Mouse (Mus musculus) layer of hippocampus, postnatal 25 days (tissue): ENCODE measurements around the gene Olfr1412. TPM values are rescaled to one million over a fixed set of nuclear protein-coding genes. Genes with fewer than 3 reads are reported as not detected.

Source experiments
- DNase-seq, 2 experiments: peaks; one replicate each; pipeline ENCODE4 v3.0.0; 2022; ENCODE audit warnings: mixed read lengths in 2 of 2, low spot score in 1 of 2; ENCODE audit errors: extremely low spot score in 1 of 2
- total RNA-seq, 2 experiments: library from RNA; stranded (reverse); gene quantifications; 2 replicates each; pipeline ENCODE4 v1.2.3; 2021

The Olfr1412 gene
- total RNA-seq: not detected

DNA sequence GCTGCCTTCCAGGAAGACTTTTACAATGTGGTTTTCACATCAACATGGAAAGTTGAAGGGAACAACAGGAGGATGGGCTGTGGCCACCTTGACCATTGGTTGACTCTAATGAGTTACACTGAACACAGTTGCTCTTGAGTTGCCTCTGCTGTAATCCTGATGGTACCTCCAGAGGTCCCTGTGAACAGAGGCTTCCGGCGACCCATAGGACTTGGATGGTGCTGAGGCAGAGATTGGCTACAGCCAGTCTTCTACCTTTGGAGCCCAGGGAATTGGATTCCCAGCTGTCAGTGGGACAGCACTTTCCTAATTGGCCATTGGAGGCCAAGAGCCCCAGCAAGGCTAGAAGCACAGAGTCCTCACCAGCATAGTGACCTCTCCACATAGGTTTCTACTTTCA is at the start of gene Olfr1412:
Olfr1412 (plus strand) TSS at position 301 of the 400 bp plus-strand sequence.
- DNase-seq: no peak

GRCm38 (mm10) chr1:92536972-92537371 is 48.6 kb upstream of the Olfr1412 start:
- no peak for DNase-seq

GRCm38 (mm10) chr1:92539071-92539470 is 46.5 kb upstream of the Olfr1412 start:
- no peak for DNase-seq

- no peak for DNase-seq
These were observed 39.6 kb upstream of the Olfr1412 start for GRCm38 (mm10) chr1:92545929-92546328.

DNA sequence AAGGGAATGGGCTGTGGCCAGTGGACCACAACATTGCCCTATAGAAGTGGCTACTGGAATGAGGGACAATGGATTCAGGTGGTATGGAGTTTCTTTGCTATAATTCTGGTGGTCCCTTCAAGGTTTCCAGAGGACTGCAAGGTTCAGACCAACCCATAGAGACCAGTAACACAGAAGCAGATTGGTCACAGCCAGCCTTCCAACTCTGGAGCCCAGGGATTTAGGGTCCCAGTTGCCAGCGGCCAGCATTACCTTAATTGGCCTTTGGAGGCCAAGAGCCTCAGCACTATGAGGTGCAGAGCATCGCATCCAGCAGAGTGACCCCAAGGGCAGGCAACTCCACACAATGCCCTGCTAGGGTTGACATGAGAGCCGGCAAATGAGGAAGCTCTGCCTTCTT is 14.6 kb upstream of the Olfr1412 start, which contains the start of gene Olfr1413:
Olfr1413 (plus strand) TSS at position 301 of the 400 bp plus-strand sequence.
- no peak for DNase-seq

DNA sequence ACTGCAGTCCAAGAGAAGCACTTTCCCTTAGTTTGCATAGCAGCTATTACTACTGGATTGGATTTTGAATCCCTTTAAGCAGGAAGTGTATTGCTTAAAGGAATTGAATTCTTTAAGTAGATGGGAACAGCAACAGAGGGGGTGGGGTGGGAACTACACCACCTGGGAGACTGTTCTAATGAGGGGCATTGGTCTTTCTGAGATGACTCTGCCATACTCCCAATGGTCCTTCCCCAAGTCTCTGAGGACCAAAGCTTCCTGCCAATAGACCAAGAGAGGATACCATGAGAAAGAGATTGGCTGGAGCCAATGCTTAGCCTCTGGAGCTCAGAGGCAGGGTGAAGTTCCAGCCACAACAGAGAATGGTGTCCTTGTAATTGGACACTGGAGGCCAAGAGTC is 8.5 kb downstream of the Olfr1412 start, which contains the start of gene Olfr1411:
Olfr1411 (plus strand) TSS at position 301 of the 400 bp plus-strand sequence.
- DNase-seq: no peak

- no peak for DNase-seq
These were observed 10.4 kb downstream of the Olfr1412 start for GRCm38 (mm10) chr1:92596019-92596418.

DNA sequence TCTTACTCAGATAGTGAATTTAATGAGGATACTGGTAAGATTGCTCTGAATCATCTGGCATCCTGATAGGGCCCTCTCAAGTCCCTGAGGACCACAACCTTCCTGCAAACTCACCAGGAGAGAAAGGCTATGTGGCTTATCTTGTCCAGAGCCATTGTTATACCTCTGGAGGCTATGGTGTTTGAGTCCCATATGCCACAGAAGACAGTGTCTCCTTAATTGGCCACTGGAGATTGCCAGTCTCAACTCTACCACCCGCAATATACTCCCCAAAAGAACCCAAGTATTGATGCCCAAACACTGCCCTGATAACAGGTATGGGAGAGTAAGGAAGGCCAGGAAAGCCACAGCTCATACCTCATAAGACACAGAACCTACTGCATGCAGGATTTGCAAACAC is 19.9 kb downstream of the Olfr1412 start, which contains the start of gene Olfr1410:
Olfr1410 (plus strand) TSS at position 301 of the 400 bp plus-strand sequence.
- DNase-seq: no peak

- no peak for DNase-seq
These were observed 22.1 kb downstream of the Olfr1412 start for GRCm38 (mm10) chr1:92607711-92608110.

DNA sequence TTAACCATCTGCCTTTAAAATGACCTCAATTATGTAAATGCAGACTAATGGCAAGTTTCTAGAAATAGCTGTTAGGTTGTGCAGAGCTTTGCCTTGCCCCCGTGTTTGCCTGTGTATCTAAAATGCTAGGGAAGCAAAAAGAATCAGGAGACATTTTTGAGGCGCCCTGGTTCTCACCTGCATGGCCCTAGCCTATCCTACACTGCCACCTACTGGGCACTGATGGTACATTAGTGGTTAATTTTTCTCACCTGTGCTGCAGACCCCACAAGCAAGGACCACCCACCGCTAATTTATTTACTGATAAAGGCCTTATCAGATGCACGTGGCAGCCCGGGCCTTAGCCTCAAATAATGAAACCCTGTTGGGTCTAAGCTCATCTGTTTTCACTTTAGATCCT is 25.4 kb downstream of the Olfr1412 start:
- DNase-seq: peak; percentile 57 to 75

GRCm38 (mm10) chr1:92613175-92613574 is 27.6 kb downstream of the Olfr1412 start:
- DNase-seq: no peak

- no peak for DNase-seq
These were observed 28.9 kb downstream of the Olfr1412 start for GRCm38 (mm10) chr1:92614516-92614915.

DNA sequence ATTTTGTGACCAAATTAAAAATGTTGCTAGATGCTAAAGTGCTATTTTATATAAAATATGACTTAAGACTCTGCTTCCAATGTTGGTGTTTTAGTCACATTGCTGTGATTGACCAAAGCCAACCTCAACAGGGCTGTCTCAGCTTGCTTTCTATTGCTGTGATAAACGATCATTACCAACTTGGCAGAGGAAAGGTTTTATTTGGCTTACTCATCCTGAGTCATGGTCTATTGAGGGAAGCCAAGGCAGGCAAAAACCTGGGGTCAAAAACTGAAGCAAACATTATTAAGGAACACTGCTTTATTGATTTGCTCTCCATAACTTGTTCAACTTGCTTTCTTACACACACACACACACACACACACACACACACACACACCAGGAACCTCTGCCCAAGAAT is 30.5 kb downstream of the Olfr1412 start:
- DNase-seq: no peak

- no peak for DNase-seq
These were observed 31.9 kb downstream of the Olfr1412 start, which contains the start of gene Olfr12 for GRCm38 (mm10) chr1:92617488-92617887. TSS of gene Olfr12 (plus strand) at chr1:92617788.

DNA sequence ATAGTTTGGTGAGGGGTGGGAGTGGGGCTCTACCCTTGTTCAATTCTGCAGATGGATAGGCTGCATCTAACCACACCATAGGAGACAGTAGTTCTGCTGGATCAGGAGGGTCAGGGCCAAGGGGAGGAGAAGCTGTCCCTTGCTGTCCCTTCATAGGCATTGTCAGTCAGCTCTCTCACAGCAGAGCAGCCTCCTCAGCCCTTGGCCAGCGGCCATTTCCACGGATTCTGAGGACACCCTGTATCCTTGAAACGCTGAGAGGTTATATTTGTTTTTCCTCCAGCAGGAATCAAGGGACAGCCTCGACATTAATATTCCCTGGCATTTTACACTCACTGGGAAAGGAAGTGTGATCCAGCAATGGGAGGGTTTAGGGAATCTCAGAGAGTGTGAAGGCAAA is 32.8 kb downstream of the Olfr1412 start:
- no peak for DNase-seq

DNA sequence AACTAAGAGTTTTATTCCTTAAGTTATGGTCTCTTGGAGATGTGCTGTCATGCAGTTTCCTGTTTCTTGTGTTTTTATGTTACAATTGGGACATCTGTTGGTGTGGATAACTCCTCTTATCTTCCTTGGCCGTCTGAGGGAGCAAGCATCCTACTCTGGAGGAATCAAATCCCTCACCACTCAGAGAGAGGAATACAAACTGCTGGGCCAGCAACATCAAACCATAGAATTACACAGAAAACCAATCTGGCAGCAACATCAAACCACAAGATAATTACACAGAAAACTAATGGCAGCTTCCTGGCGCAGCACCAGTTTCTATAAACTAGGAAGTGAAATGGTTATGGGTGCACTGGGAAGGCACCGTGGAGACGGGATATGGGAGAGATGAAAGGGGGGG is 42.6 kb downstream of the Olfr1412 start:
- DNase-seq: no peak

GRCm38 (mm10) chr1:92632196-92632595 is 46.6 kb downstream of the Olfr1412 start:
- DNase-seq: peak in 1 of 2 experiments; percentile 0

- DNase-seq: no peak
These were observed 47.4 kb downstream of the Olfr1412 start for GRCm38 (mm10) chr1:92632948-92633347.

GRCm38 (mm10) chr1:92633726-92634125 is 48.1 kb downstream of the Olfr1412 start:
- DNase-seq: peak in 1 of 2 experiments; percentile 3

DNA sequence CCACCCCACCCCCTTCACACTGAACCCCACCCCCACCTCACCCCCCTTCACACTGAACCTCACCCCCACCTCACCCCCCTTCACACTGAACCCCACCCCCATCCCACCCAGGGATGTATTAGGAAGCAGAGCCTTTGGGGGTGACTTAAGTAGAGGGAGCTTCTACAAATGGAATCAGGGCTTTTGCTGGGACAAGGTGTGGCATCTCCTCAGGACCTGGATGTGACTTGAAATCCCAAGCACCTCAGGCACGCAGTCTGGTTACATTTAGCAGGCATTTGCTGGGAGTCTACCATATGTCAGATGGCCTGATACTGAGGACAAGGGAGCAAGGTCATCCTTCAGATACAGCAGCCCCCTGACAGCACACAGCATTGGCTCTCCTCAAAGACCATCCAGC is 49.0 kb downstream of the Olfr1412 start:
- DNase-seq: no peak

GRCm38 (mm10) chr1:92634976-92635599 is 49.5 kb downstream of the Olfr1412 start:
- DNase-seq: peak in 1 of 2 experiments; percentile 8

- DNase-seq: no peak
These were observed 50.4 kb downstream of the Olfr1412 start for GRCm38 (mm10) chr1:92636015-92636414.
